Mouse (Mus musculus): ENCODE measurements around the gene Chd3. TPM values are rescaled to one million over a fixed set of nuclear protein-coding genes. Genes with fewer than 3 reads are reported as not detected.
A peak's percentile ranks its signal among the peaks of the same experiment; 100 is the strongest.
"Not testable (repeated sequence)": the region's sequence is repeated elsewhere in the genome, so short reads cannot be mapped to it uniquely, and the experiment has no call there.

The Chd3 gene
- polyA plus RNA-seq, 1 experiment from 2014 or later = 56.9 TPM

DNA sequence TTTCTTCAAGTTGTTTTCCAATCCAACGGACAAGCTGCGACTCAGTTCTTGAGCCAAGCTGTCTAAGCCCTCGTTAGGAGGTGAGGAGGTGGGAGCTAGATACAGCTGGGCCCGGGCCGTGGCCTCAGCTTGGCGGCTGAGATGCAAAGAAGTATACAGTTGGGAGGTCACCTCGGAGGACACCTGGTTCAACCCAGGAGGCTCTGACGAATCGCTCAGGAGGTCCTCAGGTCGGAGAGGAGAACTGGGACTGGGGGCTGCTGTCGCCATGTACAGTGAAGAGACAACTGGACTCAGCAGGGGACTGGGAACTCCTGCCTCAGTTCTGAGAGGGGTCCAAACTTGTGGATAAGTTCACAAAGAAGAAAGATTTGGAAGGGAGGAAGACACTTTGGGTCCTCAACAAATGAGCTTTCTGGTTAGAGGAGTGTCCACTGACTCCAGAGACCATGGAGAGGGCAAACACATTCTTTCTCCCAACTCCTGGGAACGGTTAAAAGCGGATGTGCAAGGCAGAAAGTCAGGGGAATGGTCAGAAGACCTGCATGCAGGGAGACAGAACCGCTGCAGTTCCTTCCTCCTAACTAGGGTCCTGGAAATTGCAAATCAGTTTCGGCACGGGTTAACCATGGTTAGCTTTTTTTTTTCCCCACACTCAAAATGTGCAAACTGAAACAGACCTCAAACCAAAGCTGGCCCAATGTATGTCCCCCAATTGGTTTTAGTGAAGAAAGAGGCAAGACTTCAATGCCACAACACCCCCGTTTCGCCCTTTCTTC, 46.3 kb downstream of the Chd3 start:
- H3K9me3 ChIP-seq (ENCODE audit: control insufficient read depth, low read length) = no peaks in the 10 kb centered on the region
- WGBS = 9% methylated on average over 18 of the region's 18 CpGs
- no peak for ATAC-seq (ENCODE audit: low read depth)
- peak overlapping the region; percentile 79 for H3K9ac ChIP-seq (ENCODE audit: low read length)
- H3K4me1 ChIP-seq (replicated peaks; ENCODE audit: control insufficient read depth, insufficient read depth, low read length) = peaks cover 30% of the 10 kb centered on the region
- H3K27ac ChIP-seq (ENCODE audit: low read length) = peak overlapping the region; percentile 77
- peaks cover 14% of the 10 kb centered on the region for H3K36me3 ChIP-seq (ENCODE audit: control insufficient read depth, insufficient read depth, low read length)
- peaks cover 9% of the 10 kb centered on the region for H3K27me3 ChIP-seq (ENCODE audit: control insufficient read depth, insufficient read depth, low read depth, low read length)
- H3K4me3 ChIP-seq (ENCODE audit: low read length) = peak overlapping the region; percentile 68
- H3K4me2 ChIP-seq (ENCODE audit: low read depth, low read length) = peak overlapping the region; percentile 73

DNA sequence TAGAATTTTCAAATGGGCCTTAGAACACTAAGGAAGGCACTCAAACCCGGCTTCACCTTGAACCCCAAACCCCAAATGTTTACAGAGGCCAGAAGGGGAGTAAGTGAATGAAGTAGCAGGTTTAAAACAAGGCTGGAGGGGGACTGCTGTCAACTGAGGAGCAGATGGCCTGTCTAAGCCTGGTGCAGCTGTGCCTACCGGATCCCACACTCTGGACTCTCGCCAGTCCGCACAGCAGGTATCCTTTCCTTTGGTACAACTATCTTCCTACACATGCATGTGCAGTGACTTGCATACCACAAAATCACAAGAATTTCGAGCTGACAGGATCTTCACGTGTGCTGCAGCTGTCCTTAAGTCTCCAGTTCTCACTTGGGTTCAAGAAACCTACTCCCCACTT, 47.2 kb downstream of the Chd3 start:
- no peak for ATAC-seq (ENCODE audit: low read depth)
- peak overlapping the region; percentile 68 for H3K4me3 ChIP-seq (ENCODE audit: low read length)
- H3K9ac ChIP-seq (ENCODE audit: low read length) = peak overlapping the region; percentile 79
- H3K27ac ChIP-seq (ENCODE audit: low read length) = no peak overlapping the region
- H3K36me3 ChIP-seq (ENCODE audit: control insufficient read depth, insufficient read depth, low read length) = peaks cover 18% of the 10 kb centered on the region
- peaks cover 29% of the 10 kb centered on the region for H3K4me1 ChIP-seq (replicated peaks; ENCODE audit: control insufficient read depth, insufficient read depth, low read length)
- WGBS = 70% methylated on average over 6 of the region's 6 CpGs
- no peaks in the 10 kb centered on the region for H3K9me3 ChIP-seq (ENCODE audit: control insufficient read depth, low read length)
- peak overlapping the region; percentile 73 for H3K4me2 ChIP-seq (ENCODE audit: low read depth, low read length)
- H3K27me3 ChIP-seq (ENCODE audit: control insufficient read depth, insufficient read depth, low read depth, low read length) = peaks cover 4% of the 10 kb centered on the region; the same call in 1 of the 2 replicates

DNA sequence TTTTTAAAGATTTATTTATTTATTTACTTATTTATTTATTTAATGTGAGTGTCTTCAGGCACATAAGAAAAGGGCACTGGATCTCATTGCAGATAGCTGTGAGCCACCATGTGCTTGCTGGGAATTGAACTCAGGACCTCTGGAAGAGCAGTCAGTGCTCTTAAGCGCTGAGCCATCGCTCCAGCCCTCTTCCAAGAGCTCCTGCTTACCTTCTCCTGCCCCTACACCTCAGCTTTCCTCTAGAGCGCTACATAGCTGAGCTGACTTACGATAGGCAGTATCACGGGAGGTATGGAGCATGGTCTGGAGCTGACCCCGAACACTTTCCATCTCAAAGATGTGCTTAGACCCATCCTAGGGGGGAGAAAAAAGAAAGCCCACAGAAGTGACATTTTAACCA, 47.6 kb downstream of the Chd3 start:
- no peaks in the 10 kb centered on the region for H3K9me3 ChIP-seq (ENCODE audit: control insufficient read depth, low read length)
- peaks cover under 1% of the 10 kb centered on the region; the same call in 1 of the 2 replicates for H3K27me3 ChIP-seq (ENCODE audit: control insufficient read depth, insufficient read depth, low read depth, low read length)
- no peak for ATAC-seq (ENCODE audit: low read depth)
- no peak overlapping the region for H3K27ac ChIP-seq (ENCODE audit: low read length)
- 92% methylated on average over 6 of the region's 6 CpGs for WGBS
- H3K4me1 ChIP-seq (replicated peaks; ENCODE audit: control insufficient read depth, insufficient read depth, low read length) = peaks cover 25% of the 10 kb centered on the region
- peak overlapping the region; percentile 12; the same call in 1 of the 2 replicates for H3K9ac ChIP-seq (ENCODE audit: low read length)
- H3K4me2 ChIP-seq (ENCODE audit: low read depth, low read length) = no peak overlapping the region; the same call in 1 of the 2 replicates
- H3K4me3 ChIP-seq (ENCODE audit: low read length) = no peak overlapping the region
- H3K36me3 ChIP-seq (ENCODE audit: control insufficient read depth, insufficient read depth, low read length) = peaks cover 20% of the 10 kb centered on the region

DNA sequence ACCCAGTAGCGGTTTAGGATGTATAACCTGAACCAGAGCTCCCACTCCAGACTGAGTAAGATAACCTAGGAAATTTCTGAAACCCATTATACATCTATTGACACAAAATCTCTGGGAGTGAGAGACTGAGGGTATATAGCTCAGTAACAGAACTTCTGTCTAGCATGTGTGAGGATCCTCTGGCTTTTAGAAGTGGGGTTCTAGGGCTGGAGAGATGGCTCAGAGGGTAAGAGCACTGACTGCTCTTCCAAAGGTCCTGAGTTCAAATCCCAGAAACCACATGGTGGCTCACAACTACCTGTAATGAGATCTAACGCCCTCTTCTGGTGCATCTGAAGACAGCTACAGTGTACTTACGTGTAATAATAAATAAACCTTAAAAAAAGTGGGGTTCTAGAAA, 51.2 kb downstream of the Chd3 start:
- H3K27me3 ChIP-seq (ENCODE audit: control insufficient read depth, insufficient read depth, low read depth, low read length); ATAC-seq (ENCODE audit: low read depth); H3K9ac ChIP-seq (ENCODE audit: low read length); H3K9me3 ChIP-seq (ENCODE audit: control insufficient read depth, low read length); H3K4me2 ChIP-seq (ENCODE audit: low read depth, low read length); H3K4me3 ChIP-seq (ENCODE audit: low read length); H3K27ac ChIP-seq (ENCODE audit: low read length): not testable (repeated sequence)
- H3K4me1 ChIP-seq (replicated peaks; ENCODE audit: control insufficient read depth, insufficient read depth, low read length) = peaks cover 13% of the 10 kb centered on the region
- WGBS = 84% methylated on average over 3 of the region's 3 CpGs
- peaks cover 20% of the 10 kb centered on the region for H3K36me3 ChIP-seq (ENCODE audit: control insufficient read depth, insufficient read depth, low read length)

DNA sequence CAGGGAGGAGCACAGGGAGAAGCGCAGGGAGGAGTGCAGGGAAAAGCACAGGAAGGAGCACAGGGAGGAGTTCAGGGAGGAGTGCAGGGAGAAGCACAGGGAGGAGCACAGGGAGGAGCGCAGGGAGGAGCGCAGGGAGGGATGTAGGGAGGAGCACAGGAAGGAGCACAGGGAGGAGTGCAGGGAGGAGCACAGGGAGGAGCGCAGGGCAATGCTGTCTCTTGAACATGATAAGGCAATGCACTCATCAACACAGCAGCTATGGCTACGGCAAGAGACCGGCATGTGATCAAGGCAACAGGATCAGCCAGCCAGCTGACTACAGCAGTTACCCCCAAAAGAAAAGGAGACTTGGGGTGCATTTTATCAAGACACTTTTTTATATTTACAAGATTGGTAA, 52.8 kb downstream of the Chd3 start:
- 96% methylated on average over 6 of the region's 6 CpGs for WGBS
- Histone ChIP-seq H3K4me1 (replicated peaks; ENCODE audit: control insufficient read depth, insufficient read depth, low read length) (no peaks in the 10 kb centered on the region), H3K9me3 (ENCODE audit: control insufficient read depth, low read length) (no peaks in the 10 kb centered on the region), H3K36me3 (ENCODE audit: control insufficient read depth, insufficient read depth, low read length) (peaks cover 20% of the 10 kb centered on the region), H3K27ac (ENCODE audit: low read length) (no peak overlapping the region), H3K9ac (ENCODE audit: low read length) (no peak overlapping the region), H3K4me2 (ENCODE audit: low read depth, low read length) (no peak overlapping the region), H3K4me3 (ENCODE audit: low read length) (no peak overlapping the region), H3K27me3 (ENCODE audit: control insufficient read depth, insufficient read depth, low read depth, low read length) (no peaks in the 10 kb centered on the region)
- ATAC-seq (ENCODE audit: low read depth) = no peak

DNA sequence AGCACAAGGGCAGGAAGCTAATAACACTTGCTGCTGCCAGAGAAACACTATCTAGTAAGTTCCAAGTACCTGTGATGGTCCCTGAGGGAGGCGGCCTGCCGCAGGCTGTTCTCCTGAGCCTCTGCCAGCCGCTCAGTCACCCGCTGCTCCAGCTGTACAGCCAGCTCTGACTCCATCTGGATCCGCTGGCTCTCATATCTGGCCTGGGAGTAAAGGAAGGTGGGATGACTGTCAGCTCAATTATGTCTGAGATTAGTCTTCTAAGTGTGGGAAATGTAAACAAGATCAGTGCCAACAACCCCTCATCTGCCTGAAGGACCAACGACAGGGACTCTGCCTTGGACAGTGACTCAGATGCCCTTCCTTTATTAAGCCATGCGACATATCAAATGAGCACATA, 57.9 kb downstream of the Chd3 start:
- no peak for ATAC-seq (ENCODE audit: low read depth)
- Histone ChIP-seq H3K4me3 (ENCODE audit: low read length) (no peak overlapping the region), H3K4me2 (ENCODE audit: low read depth, low read length) (no peak overlapping the region), H3K27me3 (ENCODE audit: control insufficient read depth, insufficient read depth, low read depth, low read length) (no peaks in the 10 kb centered on the region), H3K9ac (ENCODE audit: low read length) (no peak overlapping the region), H3K4me1 (replicated peaks; ENCODE audit: control insufficient read depth, insufficient read depth, low read length) (no peaks in the 10 kb centered on the region), H3K36me3 (ENCODE audit: control insufficient read depth, insufficient read depth, low read length) (peaks cover 30% of the 10 kb centered on the region), H3K9me3 (ENCODE audit: control insufficient read depth, low read length) (no peaks in the 10 kb centered on the region), H3K27ac (ENCODE audit: low read length) (no peak overlapping the region)
- WGBS = 76% methylated on average over 7 of the region's 7 CpGs

DNA sequence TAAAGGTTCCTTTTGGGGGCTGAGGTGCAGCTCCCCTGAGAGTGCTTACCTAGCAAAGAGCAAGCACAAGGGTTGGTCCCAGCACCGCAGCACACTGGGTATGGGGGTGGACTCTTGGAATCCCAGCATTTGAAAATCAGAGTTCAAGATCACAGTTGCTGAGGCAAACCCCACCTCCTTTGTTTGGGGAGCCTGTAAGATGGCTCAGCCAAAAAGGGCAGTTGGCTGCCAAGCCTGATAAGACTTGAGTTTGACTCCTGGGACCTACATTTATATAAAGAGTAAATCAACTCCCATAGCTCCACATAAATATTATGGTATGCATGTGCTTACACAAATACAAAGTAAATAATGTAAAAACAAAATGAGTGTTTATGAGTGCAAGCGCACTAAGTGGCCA, 63.2 kb downstream of the Chd3 start:
- no peak for ATAC-seq (ENCODE audit: low read depth)

DNA sequence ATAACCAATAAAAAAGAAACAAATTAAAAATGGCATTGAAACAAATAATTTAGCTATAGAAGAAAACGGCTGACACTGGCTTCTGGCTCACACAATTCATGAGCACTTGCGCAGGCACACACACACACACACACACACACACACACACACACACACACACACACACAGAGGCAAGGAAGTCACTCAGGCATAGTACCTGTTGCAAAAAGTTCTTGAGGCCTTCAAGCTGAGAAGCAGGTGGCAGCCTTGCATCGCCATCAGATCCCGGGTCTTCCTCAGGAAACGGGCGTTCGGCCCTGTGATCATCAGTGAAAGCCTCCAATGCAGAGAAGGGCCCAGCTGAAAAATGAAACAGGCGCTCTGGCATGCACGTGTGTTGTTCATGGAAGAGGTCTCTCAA, 63.9 kb downstream of the Chd3 start:
- WGBS = 93% methylated on average over 9 of the region's 9 CpGs
- Histone ChIP-seq H3K36me3 (ENCODE audit: control insufficient read depth, insufficient read depth, low read length) (peaks cover 33% of the 10 kb centered on the region), H3K4me1 (replicated peaks; ENCODE audit: control insufficient read depth, insufficient read depth, low read length) (no peaks in the 10 kb centered on the region), H3K4me2 (ENCODE audit: low read depth, low read length) (no peak overlapping the region), H3K27ac (ENCODE audit: low read length) (no peak overlapping the region), H3K9ac (ENCODE audit: low read length) (no peak overlapping the region), H3K4me3 (ENCODE audit: low read length) (no peak overlapping the region), H3K9me3 (ENCODE audit: control insufficient read depth, low read length) (no peaks in the 10 kb centered on the region), H3K27me3 (ENCODE audit: control insufficient read depth, insufficient read depth, low read depth, low read length) (no peaks in the 10 kb centered on the region)
- ATAC-seq (ENCODE audit: low read depth) = no peak

More for the DNA sequence above, 63.2 kb downstream of the Chd3 start:
- Histone ChIP-seq H3K4me3 (ENCODE audit: low read length) (no peak overlapping the region), H3K27me3 (ENCODE audit: control insufficient read depth, insufficient read depth, low read depth, low read length) (no peaks in the 10 kb centered on the region), H3K9me3 (ENCODE audit: control insufficient read depth, low read length) (no peaks in the 10 kb centered on the region), H3K36me3 (ENCODE audit: control insufficient read depth, insufficient read depth, low read length) (peaks cover 39% of the 10 kb centered on the region), H3K4me2 (ENCODE audit: low read depth, low read length) (no peak overlapping the region), H3K27ac (ENCODE audit: low read length) (no peak overlapping the region), H3K4me1 (replicated peaks; ENCODE audit: control insufficient read depth, insufficient read depth, low read length) (no peaks in the 10 kb centered on the region), H3K9ac (ENCODE audit: low read length) (no peak overlapping the region)
- WGBS = 83% methylated on average over 2 of the region's 2 CpGs

DNA sequence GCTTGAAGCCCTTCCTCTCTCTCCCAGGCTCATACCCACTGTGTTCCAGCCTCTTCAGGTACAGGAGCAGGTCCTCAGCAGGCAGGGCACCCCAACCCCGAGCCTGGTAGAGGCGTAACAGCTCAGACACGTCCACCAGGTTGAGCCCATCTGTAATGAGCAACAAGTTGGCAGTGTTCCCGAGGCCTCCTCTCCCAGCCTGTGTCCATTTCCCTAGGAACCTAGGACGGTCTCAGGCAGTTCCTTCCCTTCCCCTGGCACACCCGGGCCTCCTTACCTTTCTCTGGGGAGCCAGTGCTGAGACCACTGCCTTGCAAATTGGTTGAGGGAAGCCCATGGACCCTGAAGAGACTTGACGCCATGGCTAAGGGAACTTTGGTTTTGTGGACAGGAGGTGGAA, 66.4 kb downstream of the Chd3 start:
- no peak overlapping the region for H3K27ac ChIP-seq (ENCODE audit: low read length)
- H3K27me3 ChIP-seq (ENCODE audit: control insufficient read depth, insufficient read depth, low read depth, low read length) = no peaks in the 10 kb centered on the region
- ATAC-seq (ENCODE audit: low read depth) = no peak
- H3K36me3 ChIP-seq (ENCODE audit: control insufficient read depth, insufficient read depth, low read length) = peaks cover 23% of the 10 kb centered on the region
- no peaks in the 10 kb centered on the region for H3K4me1 ChIP-seq (replicated peaks; ENCODE audit: control insufficient read depth, insufficient read depth, low read length)
- no peak overlapping the region for H3K9ac ChIP-seq (ENCODE audit: low read length)
- 75% methylated on average over 7 of the region's 7 CpGs for WGBS
- no peaks in the 10 kb centered on the region for H3K9me3 ChIP-seq (ENCODE audit: control insufficient read depth, low read length)
- no peak overlapping the region for H3K4me3 ChIP-seq (ENCODE audit: low read length)
- H3K4me2 ChIP-seq (ENCODE audit: low read depth, low read length) = no peak overlapping the region
